Mouse (Mus musculus): ENCODE results near the gene Srms. TPM values are rescaled to one million over a fixed set of nuclear protein-coding genes. Genes with fewer than 3 reads are reported as not detected.

Gene Srms
- polyA plus RNA-seq, 1 experiment from 2014 or later = 0.25 TPM

DNA sequence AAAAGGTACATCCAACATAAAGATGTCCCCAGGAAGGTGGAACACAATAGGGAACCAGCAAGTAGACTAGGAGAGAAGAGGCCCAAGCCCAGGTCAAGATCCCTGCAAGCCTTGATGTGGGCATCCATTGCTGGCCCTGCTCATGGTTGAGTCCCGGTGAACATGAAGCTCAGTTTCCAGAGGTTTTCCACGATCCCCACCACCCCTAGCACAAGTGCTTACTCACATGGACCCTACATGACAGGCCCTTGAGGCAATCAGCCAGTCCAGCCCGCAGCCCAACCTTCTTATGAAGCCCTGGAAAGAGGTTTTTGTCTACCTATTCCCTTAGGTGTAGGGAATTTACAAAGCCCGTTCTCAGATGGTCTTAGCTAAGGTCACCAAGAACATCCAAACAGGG lies 55.8 kb downstream of the Srms start:
- Histone ChIP-seq H3K4me1 (replicated peaks) (peaks cover 56% of the 10 kb centered on the region), H3K4me2 (peak overlapping the region; percentile 75)
- ATAC-seq (ENCODE audit: low FRiP score) = no peak

GRCm38 (mm10) chr2:181156248-181157121 lies 56.5 kb downstream of the Srms start, which contains the start of gene Eef1a2:
TSS of gene Eef1a2 (minus strand) at chr2:181157014.
- H3K27ac ChIP-seq = peak within 1 kb of the TSS; percentile 91
- no peaks in the 10 kb centered on the region for H3K9me3 ChIP-seq
- H3K9ac ChIP-seq = peak within 1 kb of the TSS; percentile 81
- peaks cover 40% of the 10 kb centered on the region for H3K27me3 ChIP-seq
- peaks cover 13% of the 10 kb centered on the region for H3K36me3 ChIP-seq
- H3K4me3 ChIP-seq = peak within 1 kb of the TSS; percentile 52
- H3K4me2 ChIP-seq = peak within 1 kb of the TSS; percentile 75
- 4% methylated on average over 55 of the region's 55 CpGs for WGBS
- H3K4me1 ChIP-seq (replicated peaks) = peaks cover 56% of the 10 kb centered on the region
- ATAC-seq (ENCODE audit: low FRiP score) = peak; percentile 83

More for the DNA sequence above, 55.8 kb downstream of the Srms start:
- Histone ChIP-seq H3K9ac (peak overlapping the region; percentile 81), H3K36me3 (peaks cover 13% of the 10 kb centered on the region), H3K9me3 (no peaks in the 10 kb centered on the region), H3K4me3 (peak overlapping the region; percentile 52), H3K27me3 (peaks cover 40% of the 10 kb centered on the region), H3K27ac (peak overlapping the region; percentile 91)
- 78% methylated on average over 4 of the region's 4 CpGs for WGBS

DNA sequence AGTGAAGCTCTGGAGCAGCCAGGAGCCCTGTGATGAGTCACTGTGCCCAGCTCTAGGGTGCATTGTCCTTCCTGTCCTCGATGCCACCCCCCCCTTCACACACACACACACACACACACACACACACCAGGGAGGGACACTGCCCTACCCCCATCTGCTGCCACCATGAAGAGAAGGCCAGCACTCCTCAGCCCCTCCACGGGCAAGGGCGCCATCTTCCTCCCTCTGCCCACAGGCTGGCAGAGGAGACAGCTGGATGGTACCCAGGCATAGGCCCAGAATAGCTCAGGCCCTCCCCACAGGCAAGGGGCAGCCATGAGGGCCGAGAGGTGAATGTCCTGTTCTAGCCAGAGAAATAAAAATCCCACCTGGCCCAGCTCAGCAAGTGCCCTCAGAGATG lies 57.2 kb downstream of the Srms start:
- Histone ChIP-seq H3K4me3 (peak overlapping the region; percentile 52), H3K9ac (peak overlapping the region; percentile 81), H3K27me3 (peaks cover 44% of the 10 kb centered on the region), H3K36me3 (peaks cover 13% of the 10 kb centered on the region), H3K9me3 (no peaks in the 10 kb centered on the region), H3K4me2 (peak overlapping the region; percentile 75), H3K27ac (peak overlapping the region; percentile 91), H3K4me1 (replicated peaks) (peaks cover 56% of the 10 kb centered on the region)
- ATAC-seq (ENCODE audit: low FRiP score) = 0 out of 2 replicates have a peak, but pooled peaks have one; percentile 1
- WGBS = 52% methylated on average over 4 of the region's 4 CpGs

Other genes with a start within 250 kb of the Srms start
- 101 and 107 TPM in 2 replicates for gene Arfgap1, start 246.0 kb downstream of the Srms start, polyA plus RNA-seq (2015; fragmentation: Nextera tagmentation; extraction: Ambion mirVana)
- 0.61 and 0.78 TPM in 2 replicates for gene Col20a1, start 226.7 kb downstream of the Srms start, polyA plus RNA-seq (2015; fragmentation: Nextera tagmentation; extraction: Ambion mirVana)
- gene Chrna4, start 169.6 kb downstream of the Srms start, polyA plus RNA-seq (2015; fragmentation: Nextera tagmentation; extraction: Ambion mirVana) = 33.6 and 37.0 TPM in 2 replicates
- 50.0 and 53.9 TPM in 2 replicates for gene Kcnq2, start 77.9 kb downstream of the Srms start, polyA plus RNA-seq (2015; fragmentation: Nextera tagmentation; extraction: Ambion mirVana)
- 6.4 and 6.7 TPM in 2 replicates for gene Eef1a2, start 56.2 kb downstream of the Srms start, polyA plus RNA-seq (2015; fragmentation: Nextera tagmentation; extraction: Ambion mirVana)
- gene Ppdpf, start 25.9 kb downstream of the Srms start, polyA plus RNA-seq (2015; fragmentation: Nextera tagmentation; extraction: Ambion mirVana) = 444 TPM in 2 replicates
- not detected in 2 replicates for gene Ptk6, start 10.4 kb downstream of the Srms start, polyA plus RNA-seq (2015; fragmentation: Nextera tagmentation; extraction: Ambion mirVana)
- gene Fndc11, start 6.8 kb upstream of the Srms start, polyA plus RNA-seq (2015; fragmentation: Nextera tagmentation; extraction: Ambion mirVana) = 0.19 TPM in 1 of 2 replicates, not detected in the other
- 0.38 and 0.48 TPM in 2 replicates for gene Helz2, start 28.8 kb upstream of the Srms start, polyA plus RNA-seq (2015; fragmentation: Nextera tagmentation; extraction: Ambion mirVana)
- gene Gmeb2, start 74.8 kb upstream of the Srms start, polyA plus RNA-seq (2015; fragmentation: Nextera tagmentation; extraction: Ambion mirVana) = 17.2 and 17.8 TPM in 2 replicates
- 1,135 and 1,161 TPM in 2 replicates for gene Stmn3, start 101.3 kb upstream of the Srms start, polyA plus RNA-seq (2015; fragmentation: Nextera tagmentation; extraction: Ambion mirVana)
- 34.6 and 35.1 TPM in 2 replicates for gene Rtel1, start 106.6 kb upstream of the Srms start, polyA plus RNA-seq (2015; fragmentation: Nextera tagmentation; extraction: Ambion mirVana)
- gene Zgpat, start 151.7 kb upstream of the Srms start, polyA plus RNA-seq (2015; fragmentation: Nextera tagmentation; extraction: Ambion mirVana) = 69.2 and 69.8 TPM in 2 replicates
- gene Arfrp1, start 152.2 kb upstream of the Srms start, polyA plus RNA-seq (2015; fragmentation: Nextera tagmentation; extraction: Ambion mirVana) = 87.8 and 88.4 TPM in 2 replicates
- 43.7 and 45.0 TPM in 2 replicates for gene Lime1, start 166.9 kb upstream of the Srms start, polyA plus RNA-seq (2015; fragmentation: Nextera tagmentation; extraction: Ambion mirVana)
- gene Zbtb46, start 246.2 kb upstream of the Srms start, polyA plus RNA-seq (2015; fragmentation: Nextera tagmentation; extraction: Ambion mirVana) = 22.4 and 23.5 TPM in 2 replicates

All from hindbrain, embryonic 13.5 days (tissue).